Mouse (Mus musculus) heart, embryonic 10.5 days (tissue): ENCODE results near the gene Srrt. TPM values are rescaled to one million over a fixed set of nuclear protein-coding genes. Genes with fewer than 3 reads are reported as not detected.

Source experiments
- DNase-seq: peaks from one replicate; pipeline ENCODE4 v3.0.0-alpha.2; 2017; ENCODE audit warnings: low spot score
- H3K27ac ChIP-seq: fragments of 300-500 bp; sonication (generic); 2 replicates; pipeline ENCODE4 v1.5.1; 2016; ENCODE audit warnings: mild to moderate bottlenecking
- H3K27me3 ChIP-seq: fragments of 300-500 bp; sonication (generic); 2 replicates; pipeline ENCODE4 v1.6.1; 2016; ENCODE audit warnings: mild to moderate bottlenecking; ENCODE audit not compliant: poor library complexity, insufficient read depth, severe bottlenecking
- H3K36me3 ChIP-seq: fragments of 300-500 bp; sonication (generic); 2 replicates; pipeline ENCODE4 v1.6.1; 2016; ENCODE audit warnings: mild to moderate bottlenecking, moderate library complexity
- H3K4me1 ChIP-seq: fragments of 300-500 bp; sonication (generic); 2 replicates; pipeline ENCODE4 v1.6.1; 2016; ENCODE audit warnings: mild to moderate bottlenecking
- H3K4me3 ChIP-seq: fragments of 300-500 bp; sonication (generic); 2 replicates; pipeline ENCODE4 v1.5.1; 2016; ENCODE audit warnings: mild to moderate bottlenecking, moderate library complexity
- H3K9me3 ChIP-seq: fragments of 300-500 bp; sonication (generic); 2 replicates; pipeline ENCODE4 v1.6.1; 2016; ENCODE audit warnings: mild to moderate bottlenecking, moderate library complexity
- WGBS: fragments of 180-500 bp; shearing (Covaris S2); methylation state at CpG from one replicate; pipeline ENCODE4 v1.1.7; 2016; 5-methylcytosine and 5-hydroxymethylcytosine counted together
- polyA plus RNA-seq: library from polyadenylated mRNA; unstranded; fragments of >200 nt; fragmentation: Nextera tagmentation; extraction: Ambion mirVana; gene quantifications from 2 replicates; pipeline ENCODE4 v1.2.1, GENCODE M21; 2016

The Srrt gene
- polyA plus RNA-seq, 1 experiment from 2014 or later: 147 TPM

DNA sequence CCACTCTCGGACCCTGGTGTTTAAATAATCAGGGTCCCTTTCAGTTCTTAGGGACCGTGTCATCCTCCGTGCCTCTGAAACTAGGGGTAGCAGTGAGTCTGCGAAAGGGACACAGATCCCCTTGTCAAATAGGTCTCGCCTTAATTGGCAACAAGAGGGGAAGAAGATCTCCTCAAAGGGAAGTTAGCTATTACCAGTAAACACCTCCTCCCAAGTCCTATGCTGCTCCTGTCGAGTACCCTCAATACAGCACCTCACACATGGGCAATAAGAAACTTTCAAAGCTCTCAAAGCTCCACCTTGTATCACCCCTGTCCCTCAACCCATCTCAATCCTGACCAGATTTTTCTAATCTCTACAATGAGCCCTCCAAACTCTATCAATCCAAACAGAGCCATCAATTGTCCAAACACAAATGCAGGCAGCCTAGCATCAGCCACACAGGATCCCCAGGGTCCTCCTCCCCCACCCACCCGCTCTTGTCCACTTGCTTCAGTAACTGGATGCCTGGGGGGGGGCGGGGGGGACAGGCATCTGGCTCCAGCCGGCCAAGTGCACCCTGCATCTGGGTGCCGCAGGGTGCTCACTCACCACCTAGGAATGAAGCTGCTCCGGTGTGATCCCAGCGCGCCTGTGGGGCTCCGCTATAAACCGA is 25.5 kb upstream of the Srrt start:
- no peaks in the 10 kb centered on the region for H3K9me3 ChIP-seq
- DNase-seq: peak; percentile 82
- H3K4me1 ChIP-seq: peaks cover 28% of the 10 kb centered on the region
- peaks cover 3% of the 10 kb centered on the region; the same call in 1 of the 2 replicates for H3K36me3 ChIP-seq
- H3K4me3 ChIP-seq: peak overlapping the region; percentile 79
- no peaks in the 10 kb centered on the region for H3K27me3 ChIP-seq
- peak overlapping the region; percentile 86 for H3K27ac ChIP-seq
- 21% methylated on average over 15 of the region's 15 CpGs for WGBS

DNA sequence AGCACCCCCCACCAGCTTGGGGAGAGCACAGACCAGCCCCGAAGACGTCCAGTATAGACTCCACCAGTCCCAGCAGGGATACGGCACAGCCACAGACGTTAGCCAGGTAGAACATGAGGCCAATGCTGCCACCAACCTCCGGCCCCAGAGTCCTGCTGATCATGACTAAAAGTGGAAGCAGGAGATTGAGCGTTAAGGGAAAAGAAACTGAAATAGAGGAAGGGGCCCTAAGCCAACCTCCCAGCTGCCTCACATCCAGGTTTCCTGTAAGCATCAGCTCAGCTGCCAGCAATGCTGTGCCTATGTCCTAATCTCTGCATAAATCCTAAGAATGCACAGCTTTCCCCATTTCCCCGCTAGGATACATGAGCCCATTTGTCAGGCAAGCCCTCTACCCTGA is 23.4 kb upstream of the Srrt start:
- Histone ChIP-seq H3K4me1 (peaks cover 14% of the 10 kb centered on the region), H3K4me3 (no peak overlapping the region), H3K36me3 (peaks cover 16% of the 10 kb centered on the region; the same call in 1 of the 2 replicates), H3K27me3 (no peaks in the 10 kb centered on the region), H3K27ac (no peak overlapping the region), H3K9me3 (no peaks in the 10 kb centered on the region)
- DNase-seq: no peak
- WGBS: 82% methylated on average over 7 of the region's 7 CpGs

DNA sequence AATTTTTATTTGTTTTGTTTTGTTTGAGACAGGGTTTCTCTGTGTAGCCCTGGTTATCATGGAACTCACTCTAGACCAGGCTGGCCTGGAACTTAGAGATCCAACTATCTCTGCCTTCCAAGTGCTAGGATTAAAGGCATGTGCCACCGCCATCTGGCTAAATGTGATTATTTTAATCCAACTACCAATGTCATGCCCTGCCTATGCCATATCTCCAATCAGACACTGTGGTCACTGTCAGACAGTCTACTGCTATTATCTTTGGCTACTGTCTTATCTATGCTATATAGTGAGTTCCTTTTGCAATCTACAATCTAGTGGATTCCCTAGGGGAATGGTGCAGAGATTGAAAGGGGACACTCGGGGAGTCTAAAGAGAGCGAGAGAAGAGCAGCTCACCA is 13.5 kb upstream of the Srrt start:
- Histone ChIP-seq H3K4me1 (no peaks in the 10 kb centered on the region), H3K27me3 (no peaks in the 10 kb centered on the region), H3K27ac (no peak overlapping the region), H3K9me3 (no peaks in the 10 kb centered on the region), H3K4me3 (no peak overlapping the region), H3K36me3 (peaks cover 56% of the 10 kb centered on the region)
- DNase-seq: no peak
- WGBS: 79% methylated on average over 3 of the region's 3 CpGs

DNA sequence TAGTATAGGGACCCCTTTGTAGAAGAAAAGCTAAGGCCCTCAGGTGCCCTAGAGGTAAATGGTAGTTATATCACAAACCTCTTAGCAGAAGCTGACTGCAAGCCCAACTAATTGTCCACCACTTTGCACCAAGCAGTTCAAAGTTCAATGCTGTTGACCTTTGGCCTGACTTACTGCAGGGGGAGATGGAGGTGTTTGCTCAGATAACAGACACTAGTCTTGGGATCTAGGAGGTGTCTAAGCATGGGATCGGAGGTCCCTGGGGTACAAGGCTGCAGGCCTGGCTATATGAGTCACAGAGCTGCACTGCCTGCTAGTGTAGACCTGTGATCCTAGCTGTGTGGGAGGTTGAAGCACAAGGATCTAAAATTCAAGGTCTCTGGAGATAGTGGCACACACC is 11.1 kb upstream of the Srrt start:
- WGBS: 87% methylated on average over 1 of the region's 1 CpGs
- no peaks in the 10 kb centered on the region for H3K9me3 ChIP-seq
- DNase-seq: no peak
- H3K27ac ChIP-seq: no peak overlapping the region
- H3K27me3 ChIP-seq: no peaks in the 10 kb centered on the region
- H3K4me3 ChIP-seq: no peak overlapping the region
- peaks cover 20% of the 10 kb centered on the region for H3K4me1 ChIP-seq
- H3K36me3 ChIP-seq: peaks cover 47% of the 10 kb centered on the region

DNA sequence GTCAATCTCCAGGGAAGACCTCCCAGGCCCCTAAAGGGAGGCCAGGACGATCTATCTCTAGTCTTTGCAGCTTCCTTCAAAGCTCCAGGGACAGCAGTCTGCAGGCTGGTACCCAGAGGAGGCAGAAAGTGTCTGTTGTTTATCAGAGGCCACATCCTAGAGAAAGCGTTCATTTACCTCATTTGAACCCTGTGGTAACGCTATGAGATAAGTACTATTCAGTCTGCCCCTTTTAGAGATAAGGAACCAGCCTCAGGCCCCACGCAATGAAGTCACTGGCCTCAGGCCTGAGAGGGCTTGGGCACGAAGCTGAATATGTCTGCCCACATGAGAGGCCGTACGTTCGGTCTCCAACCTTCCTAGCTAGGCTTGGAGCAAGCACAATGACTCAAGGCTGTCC is 9.9 kb upstream of the Srrt start:
- Histone ChIP-seq H3K36me3 (peaks cover 50% of the 10 kb centered on the region), H3K9me3 (no peaks in the 10 kb centered on the region), H3K27ac (no peak overlapping the region), H3K4me3 (no peak overlapping the region), H3K27me3 (no peaks in the 10 kb centered on the region), H3K4me1 (peaks cover 33% of the 10 kb centered on the region)
- 54% methylated on average over 8 of the region's 8 CpGs for WGBS
- no peak for DNase-seq

DNA sequence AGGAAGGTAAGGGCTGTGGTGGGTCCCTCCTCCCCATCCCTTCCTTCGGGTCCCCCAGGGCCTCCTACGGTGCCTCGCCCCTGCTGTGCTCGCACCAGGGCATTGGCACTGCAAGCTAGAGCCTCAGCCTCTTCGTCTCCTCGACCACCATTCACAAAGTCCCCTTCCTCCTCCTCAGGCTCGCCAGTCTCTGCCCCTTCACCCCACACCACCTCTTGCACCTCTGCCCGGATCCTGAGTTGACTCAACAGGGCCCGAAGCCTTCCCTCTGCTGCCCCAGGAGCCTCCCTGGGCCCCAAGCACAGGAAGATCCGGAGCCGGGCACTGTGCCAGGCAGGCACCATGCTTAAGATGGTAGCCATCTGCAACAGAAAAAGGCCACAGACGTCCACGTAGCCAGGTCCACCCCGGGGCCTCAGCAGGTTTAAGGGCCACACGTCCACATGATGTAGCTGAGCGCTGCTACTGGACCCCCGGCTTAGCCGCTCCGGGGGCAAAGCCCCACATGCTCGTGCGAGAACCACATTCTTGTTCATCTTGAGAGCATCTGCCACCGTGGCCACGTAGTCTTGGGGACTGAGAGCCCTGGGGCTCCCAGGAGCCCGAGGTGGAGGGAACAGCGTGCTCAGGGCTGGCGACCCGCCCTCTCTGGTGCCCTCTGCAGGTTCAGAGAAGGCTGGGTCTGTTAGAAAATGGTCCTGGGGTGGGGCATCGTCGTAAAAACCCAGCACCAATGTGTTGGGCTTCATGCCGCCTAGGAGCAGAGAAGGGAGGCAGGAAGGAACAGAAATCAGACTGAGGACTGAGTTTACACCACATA is 7.8 kb upstream of the Srrt start:
- peak overlapping the region; percentile 93 for H3K27ac ChIP-seq
- no peak for DNase-seq
- peak overlapping the region; percentile 72 for H3K4me3 ChIP-seq

DNA sequence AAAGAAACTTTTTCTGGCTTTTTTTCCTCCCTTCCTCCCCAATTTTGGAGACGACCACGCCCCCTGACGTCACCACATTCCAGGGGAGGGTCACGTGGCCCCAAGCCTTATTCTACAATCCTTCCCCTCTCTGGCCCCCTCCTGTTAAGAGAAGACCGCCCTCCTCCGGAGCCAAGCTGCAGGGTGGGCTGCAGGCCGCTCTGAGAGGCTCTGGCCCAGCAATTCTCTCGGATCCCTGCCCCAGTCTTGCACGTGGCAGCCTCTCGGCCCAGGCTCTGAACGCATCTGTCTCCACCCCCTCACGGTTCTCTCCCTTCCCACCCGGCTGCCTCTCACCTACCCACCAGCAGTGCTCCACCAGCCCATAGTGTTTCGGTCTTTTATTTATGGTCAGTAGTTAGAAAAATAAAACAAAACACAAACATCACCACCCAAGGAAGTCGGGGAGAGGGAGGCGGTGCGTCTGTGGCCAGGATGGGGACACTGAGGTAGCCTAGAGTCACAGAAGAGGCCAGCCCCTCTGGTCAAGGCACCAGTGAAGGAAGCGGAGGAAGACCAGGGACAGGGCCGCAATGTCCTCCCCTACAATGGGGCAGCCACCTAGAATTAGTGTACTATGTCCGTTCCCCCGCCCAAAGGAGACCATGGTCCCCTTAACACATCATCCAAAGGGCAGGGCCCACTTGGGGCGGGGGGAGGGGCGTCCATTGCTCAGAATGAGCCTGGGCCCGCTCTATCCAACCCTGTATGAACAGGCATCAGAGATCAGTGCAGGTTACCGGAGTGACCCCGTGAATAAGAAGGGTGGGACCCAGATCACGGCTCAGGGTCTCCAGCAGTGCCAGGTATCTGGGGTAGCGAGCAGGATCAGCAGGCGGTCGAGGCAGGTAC is 7.0 kb upstream of the Srrt start, which contains the start of gene Trip6:
Gene Trip6 (minus strand): TSS at position 212 of the 891 bp plus-strand sequence.
- DNase-seq: peak; percentile 96
- no peaks in the 10 kb centered on the region for H3K9me3 ChIP-seq
- WGBS: 13% methylated on average over 30 of the region's 30 CpGs
- H3K4me1 ChIP-seq: peaks cover 46% of the 10 kb centered on the region
- peak within 1 kb of the TSS; percentile 93 for H3K27ac ChIP-seq
- H3K4me3 ChIP-seq: peak within 1 kb of the TSS; percentile 72
- H3K27me3 ChIP-seq: no peaks in the 10 kb centered on the region
- peaks cover 52% of the 10 kb centered on the region for H3K36me3 ChIP-seq

More for the DNA sequence above, 7.8 kb upstream of the Srrt start:
- WGBS: 43% methylated on average over 30 of the region's 30 CpGs
- no peaks in the 10 kb centered on the region for H3K27me3 ChIP-seq
- H3K36me3 ChIP-seq: peaks cover 50% of the 10 kb centered on the region
- H3K9me3 ChIP-seq: no peaks in the 10 kb centered on the region
- peaks cover 46% of the 10 kb centered on the region for H3K4me1 ChIP-seq

DNA sequence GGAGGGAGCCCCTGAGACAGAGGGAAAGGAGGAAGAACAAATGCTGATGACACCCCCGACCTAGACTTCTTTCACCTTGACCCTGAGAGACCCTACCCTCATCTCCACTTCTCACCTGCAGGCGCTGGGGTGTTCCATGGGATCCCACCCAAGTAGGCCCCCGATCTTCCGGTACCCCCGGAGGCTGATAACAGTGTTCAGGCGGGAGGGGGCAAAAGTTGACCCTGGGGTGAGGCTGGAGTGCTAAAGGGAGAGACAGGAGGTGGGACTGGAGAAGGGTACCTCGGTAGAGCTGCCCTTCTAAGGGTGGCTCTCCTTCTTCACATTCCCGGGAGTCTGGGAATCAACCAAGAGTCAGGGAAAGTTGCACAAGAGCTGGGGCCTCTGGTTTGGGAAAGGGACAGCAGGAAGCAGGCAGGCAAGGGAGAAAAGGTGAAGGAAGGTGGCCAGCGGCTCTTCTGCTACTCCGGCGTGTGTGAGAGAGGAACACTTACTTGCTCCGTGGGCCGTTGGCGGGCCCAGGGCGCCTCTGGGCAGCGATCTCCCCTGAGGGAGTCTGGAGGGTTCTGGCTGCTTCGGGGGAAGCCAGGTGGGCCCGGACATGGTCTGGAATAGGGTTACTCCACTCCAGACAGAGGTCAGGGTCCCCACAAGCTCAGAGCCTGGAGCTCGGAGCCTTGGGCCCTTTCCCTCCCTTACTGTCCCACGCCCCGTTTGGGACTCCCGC is 6.2 kb upstream of the Srrt start:
- Histone ChIP-seq H3K36me3 (peaks cover 55% of the 10 kb centered on the region), H3K4me1 (peaks cover 46% of the 10 kb centered on the region), H3K9me3 (no peaks in the 10 kb centered on the region), H3K27me3 (no peaks in the 10 kb centered on the region), H3K27ac (peak overlapping the region; percentile 93), H3K4me3 (peak overlapping the region; percentile 72)
- WGBS: under 1% methylated on average over 22 of the region's 22 CpGs
- peak; percentile 81 for DNase-seq

DNA sequence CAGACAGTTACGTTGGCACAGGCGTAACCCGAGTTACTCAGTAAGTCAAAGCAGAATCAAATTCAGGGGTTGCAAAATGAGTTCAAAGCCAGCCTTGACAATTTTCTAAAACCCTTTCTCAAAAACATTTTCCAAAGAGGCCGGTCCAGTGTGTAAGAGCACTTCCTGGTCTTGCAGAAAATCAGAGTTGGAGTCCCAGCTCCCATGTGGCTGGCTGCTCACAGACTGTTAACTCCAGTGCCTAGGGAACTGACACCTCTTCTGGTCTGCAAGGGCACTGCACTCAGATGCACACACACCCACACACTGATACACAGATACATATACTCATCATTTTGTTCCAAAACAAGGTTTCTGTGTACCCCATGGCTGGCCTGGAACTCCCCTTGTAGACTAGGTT is 882 bp upstream of the Srrt start:
- Histone ChIP-seq H3K4me1 (peaks cover 53% of the 10 kb centered on the region), H3K36me3 (peaks cover 71% of the 10 kb centered on the region)
- 94% methylated on average over 4 of the region's 4 CpGs for WGBS

DNA sequence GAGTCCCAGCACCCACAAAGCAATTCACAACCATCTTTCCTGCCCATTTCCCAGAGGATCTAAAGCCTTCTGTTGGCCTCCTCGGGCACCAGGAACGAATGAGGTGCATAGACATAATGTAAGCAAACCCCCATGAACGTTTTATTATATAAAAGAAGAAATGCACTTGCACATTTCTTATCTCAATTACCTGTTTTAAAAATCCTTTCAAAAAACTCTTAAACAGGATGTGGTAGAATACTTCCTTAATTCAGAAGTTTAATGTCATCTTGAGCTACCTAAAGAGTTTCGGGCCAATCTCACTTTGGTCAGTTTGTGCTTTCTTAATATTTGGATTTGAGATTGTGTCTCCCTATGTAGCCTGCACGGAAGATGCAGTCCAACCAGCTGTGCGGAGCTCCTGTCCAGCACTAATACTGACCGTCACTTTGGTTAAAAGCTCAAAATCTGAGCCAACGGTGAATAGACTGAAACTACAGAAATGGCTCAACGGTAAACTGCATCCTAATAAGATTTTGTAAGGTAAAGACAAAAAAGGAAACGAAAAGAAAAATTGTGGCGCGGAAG is 952 bp downstream of the Srrt start:
- Histone ChIP-seq H3K27ac (peak overlapping the region; percentile 98), H3K4me1 (peaks cover 36% of the 10 kb centered on the region), H3K36me3 (peaks cover 77% of the 10 kb centered on the region), H3K4me3 (peak overlapping the region; percentile 97), H3K27me3 (no peaks in the 10 kb centered on the region), H3K9me3 (no peaks in the 10 kb centered on the region)
- WGBS: 16% methylated on average over 12 of the region's 12 CpGs
- no peak for DNase-seq

More for the DNA sequence above, 882 bp upstream of the Srrt start:
- Histone ChIP-seq H3K27ac (peak overlapping the region; percentile 98), H3K4me3 (peak overlapping the region; percentile 97), H3K9me3 (no peaks in the 10 kb centered on the region), H3K27me3 (no peaks in the 10 kb centered on the region)
- DNase-seq: peak; percentile 73

DNA sequence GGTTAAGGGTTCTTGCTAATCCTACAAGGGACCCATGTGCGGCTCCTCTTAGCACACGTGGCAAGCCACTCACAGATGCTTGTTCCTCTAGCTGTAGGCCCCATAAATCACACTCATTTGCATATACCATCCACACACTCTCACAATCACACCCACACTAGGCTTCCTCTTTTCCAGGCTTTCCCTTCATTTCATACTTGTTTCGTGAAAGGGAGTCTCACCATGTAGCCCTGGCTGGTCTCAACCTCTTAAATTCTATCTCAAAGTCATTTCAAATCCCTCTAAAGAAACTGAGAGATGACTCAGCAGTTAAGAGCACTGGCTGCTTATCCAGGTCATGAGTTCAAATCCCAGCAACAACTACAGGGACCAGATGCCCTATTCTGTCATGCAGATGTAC is 1.7 kb downstream of the Srrt start:
- Histone ChIP-seq H3K4me3 (peak overlapping the region; percentile 97), H3K27me3 (no peaks in the 10 kb centered on the region), H3K27ac (no peak overlapping the region), H3K9me3 (no peaks in the 10 kb centered on the region), H3K4me1 (peaks cover 31% of the 10 kb centered on the region), H3K36me3 (peaks cover 77% of the 10 kb centered on the region)
- no peak for DNase-seq
- 80% methylated on average over 3 of the region's 3 CpGs for WGBS

DNA sequence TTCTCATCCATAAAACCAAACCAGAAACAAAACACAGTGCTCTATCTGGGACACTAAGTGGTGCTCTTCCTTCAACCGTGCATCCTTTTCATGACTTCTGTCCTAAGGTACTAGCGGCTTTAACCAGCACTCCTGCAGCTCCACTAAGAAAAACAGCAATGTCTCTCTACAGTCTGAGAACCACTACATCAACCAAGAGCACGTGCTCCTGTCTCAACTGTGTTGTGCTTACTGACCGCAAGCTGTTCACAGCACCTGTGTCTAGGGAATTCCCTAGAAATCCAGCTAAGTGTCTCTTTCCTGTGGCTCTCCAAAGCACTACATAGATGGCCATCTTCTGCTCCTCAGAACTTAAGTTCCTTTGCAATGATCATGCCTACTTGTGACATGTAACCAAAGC is 2.7 kb downstream of the Srrt start:
- Histone ChIP-seq H3K27me3 (no peaks in the 10 kb centered on the region), H3K4me1 (peaks cover 31% of the 10 kb centered on the region)
- 69% methylated on average over 4 of the region's 4 CpGs for WGBS

More for the DNA sequence above, 2.7 kb downstream of the Srrt start:
- peaks cover 77% of the 10 kb centered on the region for H3K36me3 ChIP-seq
- DNase-seq: no peak
- peak overlapping the region; percentile 97 for H3K4me3 ChIP-seq
- H3K9me3 ChIP-seq: no peaks in the 10 kb centered on the region
- 0 out of 2 replicates have a peak overlapping the region, but pooled peaks have one; percentile 32 for H3K27ac ChIP-seq
